Mouse (Mus musculus) stomach, embryonic 16.5 days (tissue): Measurements from ENCODE around the gene Isyna1. TPM values are rescaled to one million over a fixed set of nuclear protein-coding genes. Genes with fewer than 3 reads are reported as not detected.
A peak's percentile ranks its signal among the peaks of the same experiment; 100 is the strongest.

Experiments used
- ATAC-seq: fragments of 200-750 bp; cut with Nextera tagmentation; 2 replicates; pipeline ENCODE4 v1.8.0; 2017; ENCODE audit warnings: moderate number of reproducible peaks, moderate TSS enrichment; ENCODE audit not compliant: insufficient read depth, low FRiP score
- H3K27ac ChIP-seq: fragments of 300-500 bp; sonication (generic); 2 replicates; pipeline ENCODE4 v1.5.1; 2014; ENCODE audit warnings: low read length
- H3K27me3 ChIP-seq: fragments of 300-500 bp; sonication (generic); 2 replicates; pipeline ENCODE4 v1.6.1; 2014; ENCODE audit warnings: low read length, control low read depth, mixed read lengths; ENCODE audit not compliant: control insufficient read depth, insufficient read depth
- H3K36me3 ChIP-seq: fragments of 300-500 bp; sonication (generic); 2 replicates; pipeline ENCODE4 v1.6.1; 2014; ENCODE audit warnings: low read length; ENCODE audit not compliant: control insufficient read depth, insufficient read depth
- H3K4me1 ChIP-seq: fragments of 300-500 bp; sonication (generic); 2 replicates; pipeline ENCODE4 v1.6.1; 2014; ENCODE audit warnings: low read length, control low read depth, mixed read lengths; ENCODE audit not compliant: control insufficient read depth, insufficient read depth
- H3K4me2 ChIP-seq: fragments of 300-500 bp; sonication (generic); 2 replicates; pipeline ENCODE4 v1.6.1; 2014; ENCODE audit warnings: low read depth, low read length, mixed read lengths
- H3K4me3 ChIP-seq: fragments of 300-500 bp; sonication (generic); replicated peaks from 2 replicates; pipeline ENCODE4 v1.5.1; 2014; ENCODE audit warnings: mild to moderate bottlenecking, low read length
- H3K9ac ChIP-seq: fragments of 300-500 bp; sonication (generic); 2 replicates; pipeline ENCODE4 v1.6.1; 2014; ENCODE audit warnings: low read length
- H3K9me3 ChIP-seq: fragments of 300-500 bp; sonication (generic); replicated peaks from 2 replicates; pipeline ENCODE4 v1.6.1; 2016; ENCODE audit warnings: low read length, control low read depth; ENCODE audit not compliant: control insufficient read depth
- WGBS: fragments of 180-500 bp; shearing (Covaris S2); extraction: QIAGEN DNeasy Blood & Tissue Kit; methylation state at CpG from one replicate; pipeline ENCODE4 v1.1.7; 2014; 5-methylcytosine and 5-hydroxymethylcytosine counted together
- polyA plus RNA-seq: library from polyadenylated mRNA; unstranded; fragments of >200 nt; fragmentation: Nextera tagmentation; extraction: Ambion mirVana; gene quantifications from 2 replicates; pipeline ENCODE4 v1.2.1, GENCODE M21; 2015

Isyna1 gene
- polyA plus RNA-seq, 1 experiment from 2014 or later = 104 TPM

- Histone ChIP-seq H3K9ac (peak overlapping the region; percentile 39), H3K4me2 (no peak overlapping the region), H3K4me1 (peaks cover 6% of the 10 kb centered on the region; the same call in 1 of the 2 replicates), H3K27ac (no peak overlapping the region), H3K9me3 (no peaks in the 10 kb centered on the region), H3K4me3 (no peak overlapping the region), H3K27me3 (no peaks in the 10 kb centered on the region), H3K36me3 (no peaks in the 10 kb centered on the region)
- 11% methylated on average over 5 of the region's 5 CpGs for WGBS
- ATAC-seq = no peak
Observed at GRCm38 (mm10) chr8:70625104-70625503, 30.9 kb downstream of the Isyna1 start.

GRCm38 (mm10) chr8:70627041-70627440 is 32.9 kb downstream of the Isyna1 start:
- H3K4me1 ChIP-seq = peaks cover 18% of the 10 kb centered on the region
- H3K27ac ChIP-seq = no peak overlapping the region
- H3K9ac ChIP-seq = no peak overlapping the region
- H3K36me3 ChIP-seq = no peaks in the 10 kb centered on the region
- H3K27me3 ChIP-seq = no peaks in the 10 kb centered on the region
- no peak overlapping the region for H3K4me2 ChIP-seq
- H3K9me3 ChIP-seq = no peaks in the 10 kb centered on the region
- WGBS = 82% methylated on average over 5 of the region's 5 CpGs
- no peak for ATAC-seq
- H3K4me3 ChIP-seq = no peak overlapping the region

- H3K27ac ChIP-seq = no peak overlapping the region
- H3K4me3 ChIP-seq = peak overlapping the region; percentile 49
- H3K4me2 ChIP-seq = peak overlapping the region; percentile 73
- peaks cover 26% of the 10 kb centered on the region for H3K4me1 ChIP-seq
- 58% methylated on average over 7 of the region's 7 CpGs for WGBS
- H3K9me3 ChIP-seq = no peaks in the 10 kb centered on the region
- no peak for ATAC-seq
- no peaks in the 10 kb centered on the region for H3K36me3 ChIP-seq
- H3K27me3 ChIP-seq = no peaks in the 10 kb centered on the region
- peak overlapping the region; percentile 71 for H3K9ac ChIP-seq
Observed at GRCm38 (mm10) chr8:70628986-70629490, 34.9 kb downstream of the Isyna1 start.

- Histone ChIP-seq H3K27me3 (no peaks in the 10 kb centered on the region), H3K27ac (peak overlapping the region; percentile 44; the same call in 1 of the 2 replicates), H3K9me3 (no peaks in the 10 kb centered on the region), H3K4me1 (peaks cover 31% of the 10 kb centered on the region), H3K4me2 (peak overlapping the region; percentile 73), H3K9ac (peak overlapping the region; percentile 71), H3K36me3 (no peaks in the 10 kb centered on the region), H3K4me3 (peak overlapping the region; percentile 49)
- WGBS = 1% methylated on average over 60 of the region's 60 CpGs
- ATAC-seq = peak; percentile 89
Observed at GRCm38 (mm10) chr8:70629574-70630531, 35.7 kb downstream of the Isyna1 start.

- peak overlapping the region; percentile 71 for H3K9ac ChIP-seq
Observed at GRCm38 (mm10) chr8:70630532-70631381, 36.6 kb downstream of the Isyna1 start.

GRCm38 (mm10) chr8:70631436-70631835 is 37.3 kb downstream of the Isyna1 start:
- no peaks in the 10 kb centered on the region for H3K27me3 ChIP-seq
- no peak for ATAC-seq
- H3K9ac ChIP-seq = 0 out of 2 replicates have a peak overlapping the region, but pooled peaks have one; percentile 9
- H3K4me3 ChIP-seq = no peak overlapping the region
- no peaks in the 10 kb centered on the region for H3K36me3 ChIP-seq
- H3K4me1 ChIP-seq = peaks cover 31% of the 10 kb centered on the region
- 20% methylated on average over 24 of the region's 24 CpGs for WGBS
- no peak overlapping the region for H3K27ac ChIP-seq
- H3K4me2 ChIP-seq = no peak overlapping the region
- no peaks in the 10 kb centered on the region for H3K9me3 ChIP-seq

More at GRCm38 (mm10) chr8:70630532-70631381, 36.6 kb downstream of the Isyna1 start:
- Histone ChIP-seq H3K4me2 (peak overlapping the region; percentile 73), H3K27ac (0 out of 2 replicates have a peak overlapping the region, but pooled peaks have one; percentile 44), H3K9me3 (no peaks in the 10 kb centered on the region), H3K4me3 (peak overlapping the region; percentile 49), H3K36me3 (no peaks in the 10 kb centered on the region), H3K4me1 (peaks cover 31% of the 10 kb centered on the region), H3K27me3 (no peaks in the 10 kb centered on the region)
- ATAC-seq = peak; percentile 42; the same call in 1 of the 2 replicates
- 16% methylated on average over 22 of the region's 22 CpGs for WGBS

GRCm38 (mm10) chr8:70632346-70632892 is 38.2 kb downstream of the Isyna1 start, which contains the start of gene Gdf15:
TSS of gene Gdf15 (minus strand) at chr8:70632456.
- Histone ChIP-seq H3K36me3 (no peaks in the 10 kb centered on the region), H3K27ac (no peak within 1 kb of the TSS), H3K9me3 (no peaks in the 10 kb centered on the region), H3K27me3 (no peaks in the 10 kb centered on the region), H3K4me1 (peaks cover 31% of the 10 kb centered on the region), H3K9ac (0 out of 2 replicates have a peak within 1 kb of the TSS, but pooled peaks have one; percentile 34), H3K4me2 (no peak within 1 kb of the TSS), H3K4me3 (no peak within 1 kb of the TSS)
- ATAC-seq = no peak
- WGBS = 72% methylated on average over 6 of the region's 6 CpGs

GRCm38 (mm10) chr8:70634066-70634465 is 39.9 kb downstream of the Isyna1 start:
- no peak overlapping the region for H3K9ac ChIP-seq
- no peak for ATAC-seq
- no peak overlapping the region for H3K4me2 ChIP-seq
- H3K27me3 ChIP-seq = no peaks in the 10 kb centered on the region
- no peak overlapping the region for H3K4me3 ChIP-seq
- H3K27ac ChIP-seq = no peak overlapping the region
- H3K36me3 ChIP-seq = no peaks in the 10 kb centered on the region
- H3K9me3 ChIP-seq = no peaks in the 10 kb centered on the region
- peaks cover 31% of the 10 kb centered on the region for H3K4me1 ChIP-seq
- 48% methylated on average over 6 of the region's 6 CpGs for WGBS
